Mouse (Mus musculus) left cerebral cortex, postnatal 36 days (tissue): ENCODE results near the gene Zfp663. TPM values are rescaled to one million over a fixed set of nuclear protein-coding genes. Genes with fewer than 3 reads are reported as not detected.

ENCODE experiments used
- total RNA-seq, 2 experiments: library from RNA; stranded (reverse); gene quantifications; 2 replicates each; pipeline ENCODE4 v1.2.3; 2021

The Zfp663 gene
- total RNA-seq, 2 experiments from 2014 or later, result not detected

Other genes with a start within 250 kb of the Zfp663 start
- 10 to 100 TPM; 50.3 to 58.7 TPM for gene Cdh22, start 133.9 kb downstream of the Zfp663 start, total RNA-seq
- 10 to 100 TPM; 52.9 to 56.8 TPM for gene Slc35c2, start 80.9 kb downstream of the Zfp663 start, total RNA-seq
- 100 to 1,000 TPM; 160 to 161 TPM for gene Elmo2, start 42.2 kb downstream of the Zfp663 start, total RNA-seq
- 10 to 100 TPM; 13.2 to 15.4 TPM for gene Zfp334, start 19.5 kb upstream of the Zfp663 start, total RNA-seq
- not detected for gene Ocstamp, start 31.7 kb upstream of the Zfp663 start, total RNA-seq
- gene Slc13a3, start 104.5 kb upstream of the Zfp663 start, total RNA-seq, result 10 to 100 TPM; 14.1 to 17.0 TPM
- 10 to 100 TPM; 17.5 to 22.8 TPM for gene Trp53rka, start 124.6 kb upstream of the Zfp663 start, total RNA-seq
- gene Slc2a10, start 135.1 kb upstream of the Zfp663 start, total RNA-seq, result under 1 TPM; 0.54 to 0.88 TPM
- 1 to 10 TPM; 1.7 to 3.9 TPM for gene Eya2, start 226.3 kb upstream of the Zfp663 start, total RNA-seq